Mouse (Mus musculus) C2C12 (cell line): ENCODE results near the gene 1810062G17Rik.

ENCODE experiments used
- CTCF ChIP-seq: IDR thresholded peaks from one replicate; pipeline ENCODE4 v1.5.1; 2011; ENCODE audit not compliant: control insufficient read depth, insufficient read depth, insufficient read length
- MYOD1 ChIP-seq: IDR thresholded peaks from one replicate; pipeline ENCODE4 v1.6.1; 2011; ENCODE audit warnings: low read depth; ENCODE audit not compliant: control insufficient read depth, insufficient read length
- USF1 ChIP-seq: IDR thresholded peaks from one replicate; pipeline ENCODE4 v1.6.1; 2011; ENCODE audit warnings: low read depth, mild to moderate bottlenecking, control low read depth, moderate library complexity

GRCm38 (mm10) chr3:36492716-36493391 lies 17.1 kb downstream of the 1810062G17Rik start:
- TF ChIP-seq CTCF (no peak), USF1 (no peak), MYOD1 (no peak)
